Mouse (Mus musculus) layer of hippocampus, postnatal 10 days (tissue): ENCODE data around the gene 1700037H04Rik. TPM values are rescaled to one million over a fixed set of nuclear protein-coding genes. Genes with fewer than 3 reads are reported as not detected.
A peak's percentile ranks its signal among the peaks of the same experiment; 100 is the strongest.
"Not testable (repeated sequence)": the region's sequence is repeated elsewhere in the genome, so short reads cannot be mapped to it uniquely, and the experiment has no call there.

ENCODE experiments used
- DNase-seq, 2 experiments: peaks; one replicate each; pipeline ENCODE4 v3.0.0; 2021; ENCODE audit warnings: low spot score in 2 of 2
- total RNA-seq, 2 experiments: library from RNA; stranded (reverse); gene quantifications; 2 replicates each; pipeline ENCODE4 v1.2.3; 2021

The 1700037H04Rik gene
- total RNA-seq, 2 experiments from 2014 or later = 64.4 to 70.0 TPM

- DNase-seq = no peak
These were observed 31.2 kb downstream of the 1700037H04Rik start for GRCm38 (mm10) chr2:131128636-131129157.

GRCm38 (mm10) chr2:131128211-131128610 is 31.7 kb downstream of the 1700037H04Rik start:
- peak in 1 of 2 experiments; percentile 6 for DNase-seq

DNA sequence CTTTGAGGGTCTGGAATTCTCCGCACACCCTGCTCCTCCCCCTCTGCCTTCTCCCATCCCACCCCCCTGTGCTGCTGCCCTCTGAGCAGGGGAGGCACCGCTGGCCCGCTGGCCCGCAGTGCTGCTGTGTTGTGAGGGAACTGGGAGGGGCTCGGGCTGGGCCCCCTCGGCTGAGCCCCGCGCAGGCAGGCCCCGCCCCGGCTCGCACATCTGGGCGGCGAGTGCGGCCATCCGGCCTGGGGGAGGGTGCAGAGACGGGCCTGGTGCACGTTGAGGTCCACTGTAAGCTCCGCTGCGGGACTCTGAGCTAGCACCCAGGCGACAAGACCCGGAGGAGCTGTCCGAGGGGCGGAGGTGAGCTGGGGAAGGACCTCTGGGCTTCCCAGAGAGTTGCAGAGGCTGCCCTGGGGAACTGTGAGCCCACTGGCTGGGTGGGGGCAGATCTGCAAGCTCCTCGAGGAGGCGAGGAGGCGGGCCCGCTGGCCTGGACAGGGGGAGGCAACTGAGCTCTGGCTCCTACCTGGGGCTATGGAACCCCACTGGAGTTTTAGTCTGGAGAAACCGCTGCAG is 32.6 kb downstream of the 1700037H04Rik start, which contains the start of gene Hspa12b:
Gene Hspa12b, plus strand, starts transcription at position 120 of the 570 bp plus-strand sequence.
- DNase-seq = peak in 1 of 2 experiments; percentile 14

DNA sequence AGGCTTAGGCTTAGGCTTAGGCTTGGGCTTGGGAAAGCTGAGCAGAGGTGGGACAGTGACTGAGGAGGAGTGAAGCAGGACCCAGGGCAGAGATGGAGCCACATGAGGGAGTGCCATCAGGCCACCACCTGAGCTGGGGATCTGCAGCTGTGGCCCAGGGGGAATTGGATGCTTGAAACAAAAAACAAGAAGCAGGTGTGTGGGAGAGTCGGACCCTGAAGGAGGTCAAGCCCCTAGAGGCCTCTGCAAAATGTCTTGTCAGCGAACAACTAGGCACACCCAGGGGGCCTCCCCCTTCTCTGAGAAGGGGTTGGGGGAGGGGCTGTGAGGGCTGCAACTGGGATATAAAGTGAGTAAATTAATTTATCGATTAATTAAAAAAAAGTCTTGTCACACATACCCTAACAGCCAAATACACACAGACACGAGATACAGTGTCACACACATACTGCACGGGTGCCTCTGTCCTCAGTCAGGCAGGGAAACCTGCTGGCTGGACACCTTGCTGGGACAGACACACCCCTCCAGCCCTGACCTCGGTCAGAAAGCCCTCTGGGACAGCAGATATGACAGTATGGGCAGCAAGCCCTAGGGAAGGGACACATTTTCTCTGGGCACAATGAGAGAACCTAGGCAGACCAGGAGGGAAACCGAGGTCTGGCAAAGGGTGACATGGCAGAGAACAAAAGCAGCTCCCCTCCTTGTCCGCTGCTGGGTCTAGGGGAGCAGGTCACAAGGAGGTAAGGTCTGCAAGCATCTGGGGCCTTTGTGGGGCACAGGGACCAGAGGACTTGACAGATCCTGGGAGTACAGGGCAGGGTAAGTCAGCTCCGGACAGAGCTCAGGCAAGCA is 33.7 kb downstream of the 1700037H04Rik start:
- DNase-seq = peak in 1 of 2 experiments; percentile 4

GRCm38 (mm10) chr2:131125157-131125963 is 34.5 kb downstream of the 1700037H04Rik start:
- DNase-seq = peak in 1 of 2 experiments; percentile 4

DNA sequence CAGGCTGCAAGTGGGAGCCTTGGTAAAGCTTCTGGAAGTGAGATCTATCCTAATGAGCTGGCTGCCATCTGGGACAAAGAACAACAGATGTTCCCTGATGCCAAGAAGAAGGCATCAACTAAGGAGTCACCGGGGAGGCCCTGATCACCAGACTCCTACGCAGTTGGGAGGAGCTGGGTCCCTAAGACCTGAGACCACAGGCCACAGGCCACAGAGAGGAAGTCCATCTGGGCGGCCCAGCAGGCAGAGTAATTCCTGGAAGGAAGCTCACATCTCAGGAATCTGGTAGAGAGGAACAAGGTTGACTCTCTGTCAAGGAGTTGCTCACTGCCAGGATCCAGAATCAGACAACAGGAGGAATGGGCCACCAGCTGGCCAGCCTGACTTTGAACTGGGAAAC is 35.7 kb downstream of the 1700037H04Rik start:
- DNase-seq = no peak

GRCm38 (mm10) chr2:131118968-131119574 is 40.8 kb downstream of the 1700037H04Rik start:
- no peak for DNase-seq

- no peak for DNase-seq
These were observed 53.9 kb downstream of the 1700037H04Rik start for GRCm38 (mm10) chr2:131105989-131106388.

DNA sequence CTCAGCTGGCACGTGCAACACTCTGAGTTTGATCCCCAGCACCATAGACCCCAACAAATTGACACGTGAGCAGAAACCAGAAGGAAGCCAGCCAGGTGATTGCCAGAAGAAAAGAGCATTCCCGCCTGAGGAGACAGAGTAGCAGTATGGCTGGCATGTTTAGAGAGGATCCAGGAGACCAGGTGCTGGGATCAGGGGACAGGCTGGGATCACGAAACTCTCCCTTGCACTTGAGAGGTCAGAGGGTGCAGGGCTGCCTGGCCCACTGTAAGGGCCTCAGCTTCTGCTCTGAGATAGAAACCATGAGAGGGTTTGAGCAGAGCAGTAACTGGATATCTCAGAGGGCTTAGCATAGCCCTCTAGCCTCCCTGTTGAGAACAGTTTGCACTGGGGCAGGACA is 54.8 kb downstream of the 1700037H04Rik start:
- not testable (repeated sequence) for DNase-seq

- DNase-seq = peak in 1 of 2 experiments; percentile 1
These were observed 55.9 kb downstream of the 1700037H04Rik start for GRCm38 (mm10) chr2:131104021-131104420.

DNA sequence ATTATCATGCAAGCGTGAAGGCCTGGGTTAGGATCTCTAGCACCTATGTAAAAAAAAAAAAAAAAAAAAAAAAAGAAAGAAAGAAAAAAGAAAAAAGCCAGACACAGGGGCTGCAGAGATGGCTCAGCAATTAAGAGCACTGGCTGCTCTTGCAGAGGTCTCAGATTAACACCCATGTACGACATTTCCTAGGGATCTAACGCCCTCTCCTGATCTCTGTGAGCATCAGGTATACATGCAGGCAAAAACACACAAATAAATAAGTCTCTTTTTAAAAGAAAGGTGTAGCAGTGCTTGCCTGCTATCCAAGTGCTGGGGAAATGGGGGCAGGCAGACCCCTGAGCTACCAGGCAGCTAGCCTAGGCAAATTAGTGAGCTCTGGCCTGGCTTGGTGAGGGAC is 58.4 kb downstream of the 1700037H04Rik start:
- DNase-seq = no peak

DNA sequence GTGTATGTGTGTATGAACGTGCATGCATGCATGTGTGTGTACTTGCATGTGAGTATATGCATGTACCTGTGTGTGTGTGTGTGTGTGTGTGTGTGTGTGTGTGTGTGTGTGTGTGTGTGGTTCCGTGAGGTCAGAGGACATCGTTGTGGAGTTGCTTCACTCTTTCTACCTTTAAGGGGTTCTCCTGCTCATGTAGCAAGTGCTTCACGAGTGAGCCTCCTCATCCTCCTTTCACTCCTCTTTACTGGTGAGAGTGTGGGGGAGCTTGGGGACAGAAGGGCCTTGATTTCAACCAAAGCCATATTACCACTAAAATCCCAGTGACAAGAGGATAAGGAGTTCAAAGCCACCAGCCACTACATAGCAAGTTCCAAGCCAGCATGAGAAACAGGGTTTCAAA is 62.8 kb downstream of the 1700037H04Rik start:
- DNase-seq = no peak

Other genes starting within 250 kb of the 1700037H04Rik start
- gene Gfra4, start 117.0 kb downstream of the 1700037H04Rik start, total RNA-seq = 10 to 100 TPM; 38.7 to 40.0 TPM
- 1 to 10 TPM; 1.1 to 1.4 TPM for gene Adam33, start 96.3 kb downstream of the 1700037H04Rik start, total RNA-seq
- gene Siglec1, start 73.3 kb downstream of the 1700037H04Rik start, total RNA-seq = under 1 TPM; 0.50 to 0.51 TPM
- gene Hspa12b, start 32.8 kb downstream of the 1700037H04Rik start, total RNA-seq = 10 to 100 TPM in 1 of 2 experiments, 1 to 10 TPM in 1; 9.3 to 10.9 TPM
- gene Gm11037, start 26.6 kb downstream of the 1700037H04Rik start, total RNA-seq = not detected
- gene Cenpb, start 20.0 kb upstream of the 1700037H04Rik start, total RNA-seq = 100 to 1,000 TPM; 106 to 108 TPM
- 10 to 100 TPM; 19.7 to 27.0 TPM for gene Cdc25b, start 26.9 kb upstream of the 1700037H04Rik start, total RNA-seq
- gene Spef1, start 27.2 kb upstream of the 1700037H04Rik start, total RNA-seq = 10 to 100 TPM; 21.9 to 22.7 TPM
- gene Ap5s1, start 47.0 kb upstream of the 1700037H04Rik start, total RNA-seq = 10 to 100 TPM; 21.0 to 22.4 TPM
- gene Mavs, start 74.0 kb upstream of the 1700037H04Rik start, total RNA-seq = 1 to 10 TPM; 6.8 to 7.4 TPM
- 10 to 100 TPM; 64.8 to 69.1 TPM for gene Pank2, start 102.4 kb upstream of the 1700037H04Rik start, total RNA-seq
- gene Rnf24, start 192.8 kb upstream of the 1700037H04Rik start, total RNA-seq = 10 to 100 TPM; 29.8 to 30.8 TPM